Comparison of ENCODE assay signal across 8 mouse cellular contexts in genomic region chr12:29952102-29952501, GRCm38 (mm10). TPM values are rescaled to one million over a fixed set of nuclear protein-coding genes. Genes with fewer than 3 reads are reported as not detected.
DNase-seq lines count a peak whose midpoint lies in the region; ATAC-seq and TF ChIP-seq lines count a peak whose summit lies in the region.

No protein-coding gene starts in this region.

- intact Hi-C loops in heart, postnatal 25 days (cut with DNase I) = loop anchor here (2.0 kb wide), 1 partner anchor 13 kb away; no protein-coding TSS in a partner anchor

- H3K4me2 ChIP-seq in lung, postnatal 0 days (replicated peaks; ENCODE audit: low read depth, low read length) = no peak overlapping the region
- H3K4me2 ChIP-seq in forebrain, embryonic 12.5 days = no peak overlapping the region
- no peak overlapping the region for H3K4me2 ChIP-seq in hindbrain, embryonic 16.5 days (ENCODE audit: low read length)

- H3K4me1 ChIP-seq in lung, postnatal 0 days (ENCODE audit: insufficient read depth, low read depth, low read length) = peaks cover 19% of the 10 kb centered on the region
- H3K4me1 ChIP-seq in forebrain, embryonic 12.5 days = peaks cover 58% of the 10 kb centered on the region
- peaks cover 30% of the 10 kb centered on the region for H3K4me1 ChIP-seq in hindbrain, embryonic 16.5 days (ENCODE audit: control insufficient read depth, insufficient read depth, low read depth, low read length)

- no peak for TF ChIP-seq EP300 in lung, postnatal 0 days (IDR thresholded peaks at IDR 0.05)

- peak; percentile 93 for DNase-seq in adipocyte (ENCODE audit: low spot score)
- peak; percentile 85 for DNase-seq in adrenal gland, postnatal 25 days
- DNase-seq in heart, postnatal 25 days (ENCODE audit: low spot score) = peak; percentile 48
- peak; percentile 22 for DNase-seq in lung, postnatal 0 days (ENCODE audit: low spot score)
- DNase-seq in frontal cortex, postnatal 25 days (ENCODE audit: low spot score in 2 of 2) = no peak

- no peaks in the 10 kb centered on the region for H3K27me3 ChIP-seq in lung, postnatal 0 days (replicated peaks; ENCODE audit: insufficient read depth, low read length)
- H3K27me3 ChIP-seq in forebrain, embryonic 12.5 days = no peaks in the 10 kb centered on the region
- no peaks in the 10 kb centered on the region for H3K27me3 ChIP-seq in hindbrain, embryonic 16.5 days (replicated peaks; ENCODE audit: control insufficient read depth, insufficient read depth, low read length)

- no peak overlapping the region for H3K27ac ChIP-seq in lung, postnatal 0 days (ENCODE audit: low read length)
- no peak overlapping the region for H3K27ac ChIP-seq in forebrain, embryonic 12.5 days
- no peak overlapping the region for H3K27ac ChIP-seq in hindbrain, embryonic 16.5 days (ENCODE audit: low read depth, low read length)

- no peaks in the 10 kb centered on the region for H3K36me3 ChIP-seq in lung, postnatal 0 days (ENCODE audit: insufficient read depth, low read length)
- H3K36me3 ChIP-seq in forebrain, embryonic 12.5 days (replicated peaks) = peaks cover 11% of the 10 kb centered on the region
- H3K36me3 ChIP-seq in hindbrain, embryonic 16.5 days (ENCODE audit: control insufficient read depth, insufficient read depth, low read length) = no peaks in the 10 kb centered on the region

- TF ChIP-seq CTCF in lung, postnatal 0 days (IDR thresholded peaks at IDR 0.05) = no peak

- peak; percentile 63 for ATAC-seq in lung, postnatal 0 days
- ATAC-seq in forebrain, embryonic 12.5 days (ENCODE audit: low FRiP score) = no peak
- no peak for ATAC-seq in hindbrain, embryonic 16.5 days
- no peak for ATAC-seq in frontal cortex, adult (ENCODE audit: low TSS enrichment)

- 51% methylated on average over 6 of the region's 6 CpGs for WGBS in lung, postnatal 0 days
- WGBS in forebrain, embryonic 12.5 days = 89% methylated on average over 6 of the region's 6 CpGs
- 74% methylated on average over 6 of the region's 6 CpGs for WGBS in hindbrain, embryonic 16.5 days

- no peak overlapping the region for H3K9ac ChIP-seq in lung, postnatal 0 days (replicated peaks; ENCODE audit: low read depth)
- no peak overlapping the region for H3K9ac ChIP-seq in forebrain, embryonic 12.5 days
- no peak overlapping the region for H3K9ac ChIP-seq in hindbrain, embryonic 16.5 days (ENCODE audit: low read depth, low read length)

- H3K9me3 ChIP-seq in lung, postnatal 0 days (ENCODE audit: low read length) = no peaks in the 10 kb centered on the region
- no peaks in the 10 kb centered on the region for H3K9me3 ChIP-seq in forebrain, embryonic 12.5 days
- H3K9me3 ChIP-seq in hindbrain, embryonic 16.5 days (ENCODE audit: control insufficient read depth, low read length) = no peaks in the 10 kb centered on the region

- H3K4me3 ChIP-seq in lung, postnatal 0 days (ENCODE audit: low read depth, low read length) = no peak overlapping the region
- no peak overlapping the region for H3K4me3 ChIP-seq in forebrain, embryonic 12.5 days (replicated peaks)
- no peak overlapping the region for H3K4me3 ChIP-seq in hindbrain, embryonic 16.5 days (ENCODE audit: low read length)

RNA-seq across cellular contexts. Expression of gene Pxdn, which starts 14.7 kb away (rescaled TPM):
- total RNA-seq in adrenal gland, postnatal 25 days (2021) = 91.9 and 104 TPM in 2 replicates
- 10 to 100 TPM; 62.2 to 65.1 TPM for total RNA-seq in heart, postnatal 25 days (2021)
- 56.1 and 66.0 TPM in 2 replicates for polyA plus RNA-seq in lung, postnatal 0 days (2015; fragmentation: Nextera tagmentation; extraction: Ambion mirVana)
- 67.6 and 72.1 TPM in 2 replicates for polyA plus RNA-seq in forebrain, embryonic 12.5 days (2016; fragmentation: Nextera tagmentation; extraction: Ambion mirVana)
- polyA plus RNA-seq in hindbrain, embryonic 16.5 days (2015; fragmentation: Nextera tagmentation; extraction: Ambion mirVana) = 35.4 and 57.3 TPM in 2 replicates

Comparison
In these comparisons a context has a peak if more than half of its experiments do, and no peak if none do; other contexts are left out.
1. DNase-seq: peak in adipocyte (single experiment), adrenal gland, postnatal 25 days (single experiment), heart, postnatal 25 days (single experiment) and lung, postnatal 0 days (single experiment); none in frontal cortex, postnatal 25 days (0 of 2).